ENCODE assay signal across 1 mouse cellular context in the genomic region with DNA sequence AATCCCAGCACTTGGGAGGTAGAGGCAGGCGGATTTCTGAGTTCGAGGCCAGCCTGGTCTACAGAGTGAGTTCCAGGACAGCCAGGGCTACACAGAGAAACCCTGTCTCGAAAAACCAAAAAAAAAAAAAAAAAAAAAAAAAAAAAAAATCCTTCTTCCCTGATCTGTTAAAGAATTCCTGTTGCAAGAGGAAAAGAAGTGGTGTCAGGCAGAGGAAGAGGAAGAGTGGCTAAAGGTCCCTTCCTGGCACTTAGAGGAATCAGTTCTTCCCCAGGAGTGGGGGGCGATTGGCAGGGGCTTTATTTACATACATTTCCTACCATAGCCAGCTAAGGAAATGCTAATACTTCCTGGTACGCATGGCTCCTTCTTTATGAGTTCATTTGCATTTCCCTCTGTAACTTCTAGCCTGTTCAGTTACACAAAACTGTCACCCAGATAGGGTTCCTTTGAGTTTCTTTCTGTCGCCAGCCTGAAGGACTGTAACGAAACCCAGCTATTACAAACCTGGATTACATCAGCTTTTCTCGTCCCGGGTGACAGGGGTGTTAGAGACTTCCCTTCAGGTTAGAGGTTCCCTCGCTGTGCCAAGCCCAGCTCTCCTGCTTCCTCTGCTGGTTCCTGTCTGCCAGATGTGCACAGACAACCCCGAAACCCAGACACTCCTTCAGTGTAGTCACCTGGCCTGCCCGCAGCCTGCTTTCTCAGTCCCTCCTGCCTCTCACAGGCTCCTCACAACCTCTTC.
TF ChIP-seq lines count a peak whose summit lies in the region.

No protein-coding gene starts in this region.

TF ChIP-seq in CH12.LX, 34 proteins besides CTCF, POLR2A, EP300 and RAD21 (continued from another document):
- TF ChIP-seq GABPA (IDR thresholded peaks at IDR 0.05; ENCODE audit: insufficient replicate concordance, low read depth, low read length) (no peak), JUN (IDR thresholded peaks at IDR 0.05; ENCODE audit: insufficient read depth, low read depth, low read length) (no peak), IRF4 (IDR thresholded peaks at IDR 0.05; ENCODE audit: low read depth, low read length) (0 out of 2 replicates have a peak, but pooled peaks have one; percentile 12), TCF12 (IDR thresholded peaks at IDR 0.05; ENCODE audit: low read depth, low read length) (0 out of 2 replicates have a peak, but pooled peaks have one; percentile 23), MYC (IDR thresholded peaks at IDR 0.05; ENCODE audit: low read depth, low read length) (no peak)
